Comparison of ENCODE assay signal across 1 mouse cellular context in genomic region chr13:91370886-91371595, GRCm38 (mm10).
A peak's percentile ranks its signal among the peaks of the same experiment; 100 is the strongest.
TF ChIP-seq lines count a peak whose summit lies in the region.

No protein-coding gene starts in this region.

TF ChIP-seq in CH12.LX, 34 proteins besides CTCF, POLR2A, EP300 and RAD21 (continued from another document):
- TF ChIP-seq CHD2 (IDR thresholded peaks at IDR 0.05; ENCODE audit: low read length) = peak; percentile 61; the same call in 1 of the 2 replicates
- TF ChIP-seq ELF1 (IDR thresholded peaks at IDR 0.05; ENCODE audit: low read depth, low read length) = peak; percentile 93
- TF ChIP-seq KAT2A (IDR thresholded peaks at IDR 0.05; ENCODE audit: insufficient replicate concordance, low read length) = no peak
- no peak for TF ChIP-seq ZC3H11A (IDR thresholded peaks at IDR 0.05; ENCODE audit: low read depth, low read length)
- TF ChIP-seq ETS1 (conservative IDR thresholded peaks at IDR 0.05; ENCODE audit: low read depth, low read length) = peak; percentile 41; the same call in 1 of the 2 replicates
